Mouse (Mus musculus): ENCODE results near the gene Dnajb5. TPM values are rescaled to one million over a fixed set of nuclear protein-coding genes. Genes with fewer than 3 reads are reported as not detected.

Dnajb5 gene
- total RNA-seq, 2 experiments from 2014 or later, result 118 to 161 TPM

DNA sequence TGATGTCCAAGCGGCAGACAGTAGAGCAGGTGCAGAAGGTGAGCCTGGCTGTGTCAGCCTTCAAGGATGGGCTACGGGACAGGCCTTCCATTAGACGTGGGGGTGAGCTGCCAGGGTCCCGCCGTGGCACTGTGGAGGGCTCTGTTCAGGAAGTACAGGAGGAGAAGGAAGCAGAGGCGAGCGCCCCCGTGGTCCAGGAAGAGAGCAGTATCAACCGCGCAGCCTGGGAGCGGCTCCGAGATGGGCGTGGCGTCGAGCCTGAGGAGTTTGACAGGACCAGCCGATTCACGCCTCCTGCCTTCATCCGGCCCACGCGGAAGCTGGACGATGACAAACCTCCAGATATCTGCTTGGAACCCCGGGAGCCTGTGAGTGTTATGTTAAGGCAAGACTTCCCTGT lies 16.0 kb upstream of the Dnajb5 start:
- peak; percentile 78 for DNase-seq
- intact Hi-C loops (cut with DNase I; ENCODE audit: low total_unique reads), result no loop called here

DNA sequence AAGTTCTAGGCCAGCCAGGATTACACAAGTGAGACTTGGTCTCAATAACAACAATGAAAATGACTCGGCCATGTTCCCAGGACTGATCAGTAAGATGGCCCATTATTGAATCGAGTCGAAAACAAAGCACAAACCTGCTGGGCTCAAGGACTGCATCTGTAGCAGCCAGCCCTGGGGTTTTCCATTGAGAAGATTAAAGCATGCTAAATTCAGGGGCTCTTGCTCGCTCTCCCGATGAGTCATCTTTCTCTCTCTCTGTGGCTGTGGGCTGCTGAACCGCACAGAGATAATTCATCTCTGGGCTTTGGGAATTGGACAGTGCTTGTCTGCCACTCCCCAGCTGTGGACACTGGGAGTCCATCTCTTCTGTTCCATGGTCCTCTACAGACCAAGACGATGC lies 8.2 kb upstream of the Dnajb5 start:
- intact Hi-C loops (cut with DNase I; ENCODE audit: low total_unique reads), result no loop called here
- DNase-seq, result no peak

DNA sequence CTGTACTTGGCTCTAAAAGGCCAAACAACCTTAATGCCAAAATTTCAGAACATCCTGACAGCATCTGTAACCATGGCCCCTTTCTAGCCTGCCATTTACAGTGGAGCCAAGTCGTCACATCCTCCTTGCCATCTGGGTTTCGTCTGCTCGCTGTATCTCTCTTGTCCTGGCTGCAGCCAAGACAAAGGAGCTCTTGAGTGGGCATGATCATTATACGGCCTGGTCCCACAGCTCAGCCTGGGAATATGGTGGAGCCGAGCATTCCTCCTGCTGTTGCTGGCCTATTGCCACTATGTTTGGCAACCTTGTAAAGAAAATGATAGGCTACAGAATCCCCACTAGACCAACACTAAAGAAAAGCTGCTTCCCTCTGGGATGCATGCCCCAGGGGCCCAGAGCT lies 6.3 kb upstream of the Dnajb5 start:
- intact Hi-C loops (cut with DNase I; ENCODE audit: low total_unique reads), result no loop called here
- no peak for DNase-seq

DNA sequence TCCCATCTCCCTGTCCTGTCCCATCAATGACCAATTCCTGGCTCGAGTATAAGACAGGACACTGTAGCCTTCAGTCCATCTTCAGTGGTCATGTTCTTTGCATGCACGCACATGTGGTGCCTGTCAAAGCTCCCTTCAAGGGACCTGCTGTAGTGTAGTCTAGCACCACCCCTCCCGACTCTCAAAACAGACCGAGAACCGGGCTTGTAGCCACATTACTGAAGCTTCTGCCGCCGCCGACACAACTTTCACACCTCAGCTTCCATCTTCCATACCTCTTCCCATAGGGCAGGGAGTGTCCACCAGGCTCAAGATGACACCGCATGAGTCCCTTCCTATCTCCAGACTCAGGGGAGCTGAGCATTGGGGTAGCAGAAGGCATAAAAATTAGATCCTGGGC lies 5.4 kb upstream of the Dnajb5 start:
- DNase-seq, result no peak
- intact Hi-C loops (cut with DNase I; ENCODE audit: low total_unique reads), result no loop called here

DNA sequence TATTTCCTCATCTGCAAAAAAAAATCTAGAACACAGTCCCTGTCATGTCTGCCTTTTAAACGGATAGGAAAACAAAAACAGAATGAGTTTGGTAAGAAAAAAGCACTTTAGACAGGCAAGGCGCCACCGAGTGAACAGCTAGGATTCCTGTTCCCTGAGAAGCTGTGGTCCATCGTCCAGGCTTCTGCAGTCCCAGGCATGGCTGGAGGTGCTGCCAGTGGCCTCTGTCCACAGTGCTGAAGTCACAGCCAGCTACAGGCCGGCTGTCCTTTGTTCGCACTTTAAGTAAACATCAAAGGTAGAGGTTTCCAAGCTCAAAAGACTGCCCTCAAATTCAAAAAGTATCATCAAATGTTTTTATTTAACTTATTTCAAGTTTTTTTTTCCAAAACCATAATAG lies 4.6 kb upstream of the Dnajb5 start:
- intact Hi-C loops (cut with DNase I; ENCODE audit: low total_unique reads), result loop anchor here (5.0 kb wide), 1 partner anchor 68 kb away; no protein-coding TSS in a partner anchor
- peak; percentile 36 for DNase-seq

DNA sequence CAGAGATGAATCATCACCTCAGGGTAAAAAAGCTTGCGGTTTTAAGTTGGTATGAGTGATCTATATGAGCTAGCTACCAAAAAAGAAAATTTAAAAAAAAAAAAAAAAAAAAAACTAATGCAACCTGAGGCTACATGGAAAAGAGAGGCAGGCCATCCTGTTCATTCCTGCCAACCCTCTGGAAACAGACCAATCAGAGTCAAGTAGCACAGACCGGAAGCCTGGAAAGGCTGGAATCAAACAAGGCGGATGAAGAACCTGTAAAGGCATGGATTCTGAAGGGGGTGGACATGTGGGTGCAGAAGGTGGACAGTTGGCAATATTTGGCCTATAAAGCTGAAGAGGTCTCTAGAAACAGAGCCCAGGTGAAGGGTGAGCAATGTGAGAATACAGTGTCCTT lies 4.2 kb upstream of the Dnajb5 start:
- intact Hi-C loops (cut with DNase I; ENCODE audit: low total_unique reads), result loop anchor here (5.0 kb wide), 1 partner anchor 68 kb away; no protein-coding TSS in a partner anchor
- DNase-seq, result no peak

DNA sequence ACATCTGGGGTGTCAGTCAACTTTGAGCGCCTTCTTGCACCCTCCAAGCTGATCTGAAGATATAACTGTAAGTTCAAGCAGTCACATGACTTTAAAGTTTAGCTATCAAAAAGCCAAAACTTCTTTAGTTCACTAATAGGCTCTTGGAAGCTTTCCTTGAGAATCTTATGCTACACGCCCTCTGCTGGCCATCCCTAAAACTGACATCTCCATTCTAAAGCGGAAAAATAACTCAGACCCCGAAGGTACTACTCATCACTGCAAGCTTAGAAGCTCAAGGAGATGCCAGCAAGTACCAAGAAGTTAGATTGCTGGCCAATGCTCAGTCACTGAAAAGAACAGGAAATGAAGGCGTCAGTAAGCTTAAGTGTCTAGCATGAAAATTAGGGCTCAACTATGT lies 3.7 kb upstream of the Dnajb5 start:
- DNase-seq, result no peak
- intact Hi-C loops (cut with DNase I; ENCODE audit: low total_unique reads), result loop anchor here (5.0 kb wide), 1 partner anchor 69 kb away; no protein-coding TSS in a partner anchor

DNA sequence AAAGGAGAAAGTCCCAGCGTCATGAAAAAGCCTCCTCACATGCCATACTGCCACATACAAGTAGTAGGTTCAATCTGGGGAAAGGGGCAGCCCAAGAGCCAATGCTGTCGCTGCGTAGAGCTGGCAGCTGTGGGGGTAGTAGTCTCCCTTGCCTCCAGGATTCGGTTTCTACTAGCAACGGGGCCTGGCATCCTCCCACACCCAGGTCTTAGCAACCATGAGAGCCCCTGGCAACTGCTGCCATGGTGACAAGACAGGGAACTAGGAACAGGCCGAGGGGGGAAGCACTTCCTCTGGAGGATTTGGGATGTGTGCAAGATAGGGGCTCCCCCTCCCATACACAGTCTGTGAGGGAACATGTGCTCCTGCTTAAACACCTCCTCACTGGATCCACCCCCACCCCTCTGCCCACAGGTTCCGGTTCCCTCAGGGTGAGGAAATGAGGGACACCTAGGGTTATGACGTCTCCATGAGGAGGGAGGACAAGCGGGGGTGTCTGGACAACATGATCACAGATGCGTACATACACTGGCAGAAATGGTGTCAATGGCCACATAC lies 2.8 kb upstream of the Dnajb5 start:
- DNase-seq, result no peak
- intact Hi-C loops (cut with DNase I; ENCODE audit: low total_unique reads), result loop anchor here (5.0 kb wide), 1 partner anchor 70 kb away; no protein-coding TSS in a partner anchor

DNA sequence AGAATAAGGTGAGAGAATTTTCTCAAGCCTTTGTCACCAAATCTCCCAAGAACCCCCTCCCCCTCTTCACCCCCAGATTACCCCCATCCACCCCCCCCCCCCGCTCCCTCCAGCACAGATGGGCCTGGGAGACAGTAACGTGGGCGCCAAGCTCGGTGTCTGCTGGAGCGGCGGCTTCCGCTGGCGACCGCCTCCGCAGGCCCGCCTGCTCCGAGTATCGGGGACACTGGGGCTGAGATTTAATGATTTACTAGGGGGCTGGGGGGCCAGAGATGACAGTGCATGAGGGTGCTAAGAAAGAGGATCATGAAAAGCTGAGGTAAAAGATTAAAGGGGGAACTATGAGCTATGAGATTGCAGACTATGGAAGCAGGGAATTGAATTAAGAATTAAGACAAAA lies 1.1 kb upstream of the Dnajb5 start:
- no peak for DNase-seq
- intact Hi-C loops (cut with DNase I; ENCODE audit: low total_unique reads), result loop anchor here (5.0 kb wide), 1 partner anchor 71 kb away; no protein-coding TSS in a partner anchor

DNA sequence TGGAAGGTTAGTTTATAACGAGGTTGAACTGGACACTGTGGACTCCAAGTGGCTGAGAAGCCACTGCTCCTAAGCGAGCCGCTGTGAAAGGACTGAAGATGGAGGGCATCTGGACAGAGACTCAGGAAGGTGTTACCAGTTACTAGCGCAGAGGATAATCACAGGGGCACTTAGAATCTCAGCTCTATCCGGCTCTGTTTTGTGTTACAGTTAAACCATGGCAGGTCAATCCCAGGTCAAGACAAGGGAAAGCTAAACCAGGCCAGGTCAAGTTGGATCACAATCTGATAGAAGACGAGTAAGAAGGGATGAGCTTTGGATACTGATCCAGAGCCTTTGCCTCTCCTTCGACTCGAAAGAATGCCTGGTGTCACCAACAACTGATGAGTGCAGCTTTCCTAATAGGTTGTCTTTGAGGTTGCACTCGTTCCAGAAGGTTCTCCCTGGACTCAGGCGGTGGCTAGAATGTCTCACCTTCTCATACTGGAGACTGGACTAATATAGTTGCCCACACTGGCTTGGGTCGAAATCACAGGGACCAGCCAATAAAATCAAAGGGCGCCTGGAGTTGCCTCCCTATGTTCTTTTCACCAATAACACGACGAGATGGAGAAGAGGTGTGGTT lies 451 bp upstream of the Dnajb5 start:
- intact Hi-C loops (cut with DNase I; ENCODE audit: low total_unique reads), result loop anchor here (5.0 kb wide), 1 partner anchor 72 kb away; no protein-coding TSS in a partner anchor
- DNase-seq, result no peak

DNA sequence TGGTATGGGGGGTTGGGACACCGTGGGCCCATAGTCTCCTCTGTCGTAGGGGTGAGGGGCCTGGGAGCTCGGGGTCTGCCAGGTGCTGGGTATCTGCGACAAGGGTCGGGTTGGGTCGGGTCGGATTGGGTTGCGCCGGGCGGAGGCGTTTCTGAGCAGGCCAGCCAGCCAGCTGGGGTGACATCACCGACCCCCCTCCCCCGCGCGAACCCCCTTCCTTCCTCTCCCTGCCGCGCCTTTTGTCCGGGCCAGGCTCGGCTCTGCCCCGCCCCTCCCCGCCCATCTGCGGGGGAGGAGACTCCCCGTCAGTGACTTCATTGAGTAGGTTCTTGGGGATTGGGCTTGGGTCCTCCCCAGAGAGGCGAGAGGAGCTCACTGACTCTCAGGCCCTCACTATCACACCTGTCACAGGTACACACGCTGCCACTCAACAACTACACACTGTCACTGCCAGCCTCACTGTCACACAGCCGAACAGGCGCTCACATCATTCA lies 498 bp downstream of the Dnajb5 start:
- intact Hi-C loops (cut with DNase I; ENCODE audit: low total_unique reads), result no loop called here
- DNase-seq, result peak; percentile 94

DNA sequence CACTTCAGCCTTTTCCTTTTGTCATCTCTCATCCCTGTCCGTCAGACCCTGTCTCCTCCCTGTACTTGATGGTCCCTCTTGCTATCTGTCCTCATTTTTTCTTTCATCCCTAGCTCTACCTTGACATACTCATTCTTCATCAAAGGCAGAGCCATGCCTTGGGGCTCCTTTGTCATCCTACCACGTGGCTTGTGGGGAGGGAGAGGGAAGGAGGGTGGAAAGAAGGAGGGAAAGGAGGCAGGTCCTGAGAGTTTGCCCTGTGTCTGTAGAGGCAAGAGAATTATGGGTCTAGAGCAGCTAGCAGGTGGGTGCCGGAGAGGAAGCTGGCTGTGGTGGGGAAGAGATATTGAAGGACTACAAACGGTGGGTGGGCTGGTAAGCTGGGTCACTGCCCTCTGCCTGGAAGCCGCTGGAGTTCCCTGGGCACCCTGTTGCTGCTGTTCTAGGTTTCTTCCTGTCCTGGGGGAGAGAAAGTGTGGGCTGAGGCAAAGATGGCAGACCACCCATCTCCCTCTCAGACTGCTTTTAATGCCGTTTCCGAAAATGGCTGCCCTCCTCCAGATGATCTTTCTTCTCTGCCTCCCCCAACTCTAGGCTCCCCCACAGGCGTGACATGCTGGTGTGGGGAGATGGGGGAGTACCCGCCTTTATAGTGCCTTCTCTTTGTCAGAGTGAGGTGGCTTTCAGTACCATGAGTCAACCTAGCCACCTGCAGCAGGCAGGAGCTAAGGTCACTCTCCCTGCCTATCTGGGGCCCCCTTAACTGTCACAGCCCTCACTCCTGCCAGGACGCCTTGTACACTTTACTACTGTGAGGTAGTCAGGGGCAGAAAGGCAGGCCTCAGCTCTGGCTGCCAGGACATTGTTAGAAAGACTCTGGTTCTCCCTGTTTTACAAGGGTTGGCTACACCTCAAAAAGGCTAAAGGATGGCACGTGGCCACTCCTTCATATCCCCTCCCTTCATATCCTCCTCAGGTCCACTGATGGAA lies 1.9 kb downstream of the Dnajb5 start:
- intact Hi-C loops (cut with DNase I; ENCODE audit: low total_unique reads), result no loop called here
- DNase-seq, result no peak

DNA sequence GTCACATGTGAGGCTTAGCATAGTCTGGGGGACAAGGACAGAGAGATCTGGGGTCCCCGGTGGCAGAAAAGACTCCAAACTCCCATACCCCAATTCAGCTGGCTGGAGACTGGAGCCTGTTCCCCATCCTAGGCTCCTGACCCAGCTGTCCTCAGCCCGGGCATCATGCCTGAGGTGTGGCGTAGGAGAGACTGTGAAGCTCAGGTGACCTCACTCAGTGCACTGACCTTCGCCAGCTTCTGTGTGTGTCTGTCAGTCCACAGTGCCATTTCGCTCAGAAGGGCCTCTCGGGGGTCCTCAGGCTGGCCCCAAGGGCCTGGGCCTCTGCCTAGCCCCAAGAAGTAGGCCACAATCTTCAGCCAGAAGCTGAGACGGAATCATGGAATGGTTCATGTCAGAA lies 2.9 kb downstream of the Dnajb5 start:
- DNase-seq, result peak; percentile 77
- intact Hi-C loops (cut with DNase I; ENCODE audit: low total_unique reads), result no loop called here

DNA sequence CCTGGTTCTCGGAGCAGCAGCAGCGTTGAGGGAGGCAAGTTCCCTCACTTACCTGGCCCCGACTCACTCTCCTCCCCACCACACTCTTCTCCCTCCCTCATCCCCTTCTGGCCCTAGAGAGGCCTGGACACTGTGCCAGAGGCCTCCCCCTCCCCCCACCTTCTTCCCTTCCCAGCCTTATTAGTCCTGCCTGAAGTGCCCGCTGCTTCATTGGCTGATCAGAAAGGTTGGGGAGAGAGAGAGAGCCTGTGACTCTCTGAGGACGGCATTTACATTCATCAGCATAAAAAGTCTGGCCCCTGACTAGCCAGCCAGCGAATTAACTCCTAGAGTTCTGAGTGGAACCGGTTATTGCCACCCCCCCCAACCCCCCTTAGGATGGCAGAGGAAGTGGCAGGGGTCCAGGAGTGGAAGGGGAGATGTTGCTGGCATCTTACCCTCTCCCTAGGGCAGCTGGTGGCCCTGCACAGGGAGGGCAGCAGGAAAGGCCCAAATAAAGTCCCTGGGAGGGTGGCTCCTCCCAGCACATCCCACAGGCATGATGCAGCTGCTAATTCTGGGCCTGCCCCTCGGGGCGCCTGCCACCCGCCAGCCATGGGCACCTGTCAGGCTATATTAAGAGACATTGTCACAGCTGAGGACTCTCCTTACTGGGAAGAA lies 4.0 kb downstream of the Dnajb5 start:
- peak; percentile 85 for DNase-seq
- intact Hi-C loops (cut with DNase I; ENCODE audit: low total_unique reads), result no loop called here

DNA sequence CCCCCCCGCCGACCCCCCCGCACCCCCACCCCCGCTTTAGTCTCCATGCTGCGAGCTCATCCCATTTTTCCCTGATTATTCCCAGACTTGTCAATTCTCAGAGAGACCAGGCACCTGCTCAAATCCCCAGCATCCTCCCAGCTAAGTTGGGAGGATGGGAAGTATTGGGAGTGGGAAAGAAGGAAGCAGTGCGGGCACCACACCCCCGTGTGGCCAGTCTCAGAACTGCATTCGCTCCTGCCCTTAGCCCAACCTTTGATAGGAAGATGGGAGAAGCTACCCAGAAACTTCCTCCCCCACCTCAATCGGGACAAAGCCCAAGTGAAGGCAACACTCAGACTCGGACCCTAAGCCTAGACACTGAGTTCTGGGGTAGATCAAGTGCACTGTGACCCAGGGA lies 4.7 kb downstream of the Dnajb5 start:
- intact Hi-C loops (cut with DNase I; ENCODE audit: low total_unique reads), result no loop called here
- peak; percentile 77 for DNase-seq

DNA sequence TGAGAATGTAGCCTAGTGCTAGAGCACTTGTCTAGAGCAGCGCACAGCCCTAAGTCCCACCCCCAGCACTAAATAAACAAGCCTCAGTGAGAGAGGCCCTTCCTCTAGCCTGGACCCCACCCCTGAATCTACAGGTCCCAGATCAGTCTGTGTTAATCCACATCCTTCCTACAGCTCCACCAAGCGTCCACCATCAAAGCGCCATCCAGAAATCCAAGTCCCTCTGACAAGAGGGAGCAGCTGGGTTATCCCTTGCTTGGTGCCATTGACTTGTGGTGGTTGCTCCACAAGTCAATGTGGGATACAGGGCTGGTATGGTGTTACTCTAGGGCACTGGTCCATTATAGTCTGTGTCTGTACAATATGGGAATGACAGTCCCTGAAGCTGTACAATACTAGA lies 5.6 kb downstream of the Dnajb5 start:
- intact Hi-C loops (cut with DNase I; ENCODE audit: low total_unique reads), result no loop called here
- no peak for DNase-seq

DNA sequence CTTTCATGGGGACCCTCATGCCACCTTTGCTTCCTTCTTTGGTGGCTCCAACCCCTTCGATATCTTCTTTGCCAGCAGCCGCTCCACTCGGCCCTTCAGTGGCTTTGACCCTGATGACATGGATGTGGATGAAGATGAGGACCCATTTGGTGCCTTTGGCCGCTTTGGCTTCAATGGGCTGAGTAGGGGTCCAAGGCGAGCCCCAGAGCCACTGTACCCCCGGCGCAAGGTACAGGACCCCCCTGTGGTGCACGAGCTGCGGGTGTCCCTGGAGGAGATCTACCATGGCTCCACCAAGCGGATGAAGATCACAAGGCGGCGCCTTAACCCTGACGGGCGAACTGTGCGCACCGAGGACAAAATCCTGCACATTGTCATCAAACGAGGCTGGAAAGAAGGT lies 7.0 kb downstream of the Dnajb5 start:
- DNase-seq, result no peak
- intact Hi-C loops (cut with DNase I; ENCODE audit: low total_unique reads), result no loop called here

DNA sequence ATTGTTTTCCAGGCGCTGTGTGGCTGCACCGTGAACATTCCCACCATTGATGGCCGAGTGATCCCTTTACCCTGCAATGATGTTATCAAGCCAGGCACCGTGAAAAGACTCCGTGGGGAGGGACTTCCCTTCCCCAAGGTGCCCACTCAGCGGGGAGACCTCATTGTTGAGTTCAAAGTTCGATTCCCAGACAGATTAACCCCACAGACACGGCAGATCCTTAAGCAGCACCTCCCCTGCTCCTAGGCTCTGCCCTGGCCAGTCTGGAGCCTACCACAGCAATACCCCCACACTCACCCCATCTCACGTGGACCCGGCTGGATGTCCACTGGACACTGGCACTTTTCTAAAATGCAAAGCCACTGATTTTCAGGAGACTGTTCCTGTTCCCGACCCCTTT lies 7.7 kb downstream of the Dnajb5 start:
- no peak for DNase-seq
- intact Hi-C loops (cut with DNase I; ENCODE audit: low total_unique reads), result no loop called here

DNA sequence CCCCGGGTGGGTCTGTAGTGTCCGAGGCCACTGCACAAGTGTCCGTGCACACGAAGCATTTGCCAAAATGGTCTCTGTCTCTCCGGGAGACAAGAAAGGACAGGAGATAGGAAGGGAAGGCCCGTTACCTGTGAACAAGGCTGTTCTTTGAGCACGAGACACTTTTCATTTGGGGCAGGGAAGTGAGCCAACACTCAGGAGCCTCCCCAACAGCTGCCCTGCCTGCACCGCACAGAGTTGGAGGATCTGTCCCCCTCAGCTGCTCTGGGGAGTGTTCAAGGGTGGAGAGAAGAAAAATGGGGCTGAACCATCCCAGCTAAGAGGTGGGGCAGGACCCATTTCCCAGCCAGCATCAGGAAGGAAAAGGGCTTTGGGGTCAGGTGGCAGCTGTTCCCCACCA lies 8.4 kb downstream of the Dnajb5 start:
- DNase-seq, result no peak
- intact Hi-C loops (cut with DNase I; ENCODE audit: low total_unique reads), result no loop called here

DNA sequence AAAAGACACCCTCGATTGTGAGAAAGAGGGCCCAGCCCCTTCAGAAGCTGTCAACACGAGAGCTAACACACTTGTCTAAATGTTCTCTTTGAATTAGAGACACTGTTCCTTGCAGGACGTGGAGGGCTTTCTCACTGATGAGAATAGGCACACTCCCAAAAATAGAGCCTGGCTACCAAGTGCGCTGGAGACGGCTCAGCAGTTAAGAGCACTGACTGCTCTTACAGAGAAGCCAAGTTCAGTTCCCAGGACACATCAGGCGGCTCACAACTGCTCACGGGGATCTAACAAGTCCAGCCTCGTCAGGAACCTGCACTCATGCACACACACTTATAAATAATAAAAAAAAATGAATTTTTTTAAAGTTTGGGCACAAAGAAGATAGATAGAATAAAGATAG lies 9.3 kb downstream of the Dnajb5 start:
- intact Hi-C loops (cut with DNase I; ENCODE audit: low total_unique reads), result no loop called here
- no peak for DNase-seq

Measured in gastrocnemius, postnatal 14 days (tissue).